Mouse (Mus musculus) NIH3T3 (cell line): Measurements from ENCODE around the gene Mpdu1.
A peak's percentile ranks its signal among the peaks of the same experiment; 100 is the strongest.
"Not testable (repeated sequence)": the region's sequence is repeated elsewhere in the genome, so short reads cannot be mapped to it uniquely, and the experiment has no call there.

ENCODE experiments used
- DNase-seq: peaks from one replicate; pipeline ENCODE4 v3.0.0-alpha.2; 2012; ENCODE audit warnings: low read depth

The Mpdu1 gene

GRCm38 (mm10) chr11:69665457-69665960 lies 3.1 kb upstream of the Mpdu1 start:
- no peak for DNase-seq

- DNase-seq, result no peak
These were observed 2.4 kb upstream of the Mpdu1 start for GRCm38 (mm10) chr11:69664841-69665240.

GRCm38 (mm10) chr11:69663795-69664194 lies 1.4 kb upstream of the Mpdu1 start:
- no peak for DNase-seq

- no peak for DNase-seq
These were observed 677 bp upstream of the Mpdu1 start for GRCm38 (mm10) chr11:69662967-69663671.

GRCm38 (mm10) chr11:69661221-69661881 lies 1.1 kb downstream of the Mpdu1 start:
- peak; percentile 58 for DNase-seq

GRCm38 (mm10) chr11:69657462-69657881 lies 5.0 kb downstream of the Mpdu1 start:
- no peak for DNase-seq

GRCm38 (mm10) chr11:69656617-69657461 lies 5.6 kb downstream of the Mpdu1 start:
- peak; percentile 80 for DNase-seq

- no peak for DNase-seq
These were observed 6.4 kb downstream of the Mpdu1 start for GRCm38 (mm10) chr11:69656065-69656455.

GRCm38 (mm10) chr11:69655264-69656064 lies 7.0 kb downstream of the Mpdu1 start, which contains the start of gene Sox15:
TSS of gene Sox15 (plus strand) at chr11:69655314.
- peak; percentile 46 for DNase-seq

GRCm38 (mm10) chr11:69654760-69655159 lies 7.7 kb downstream of the Mpdu1 start:
- no peak for DNase-seq

GRCm38 (mm10) chr11:69653399-69653798 lies 9.0 kb downstream of the Mpdu1 start:
- DNase-seq, result no peak

GRCm38 (mm10) chr11:69645860-69646259 lies 16.6 kb downstream of the Mpdu1 start:
- DNase-seq, result no peak

- DNase-seq, result no peak
These were observed 27.0 kb downstream of the Mpdu1 start for GRCm38 (mm10) chr11:69635471-69635870.

- no peak for DNase-seq
These were observed 29.1 kb downstream of the Mpdu1 start for GRCm38 (mm10) chr11:69633128-69633866.

- peak; percentile 100 for DNase-seq
These were observed 30.0 kb downstream of the Mpdu1 start, which contains the start of gene Fxr2 for GRCm38 (mm10) chr11:69632284-69633089. TSS of gene Fxr2 (plus strand) at chr11:69632990.

- DNase-seq, result peak; percentile 68
These were observed 32.6 kb downstream of the Mpdu1 start for GRCm38 (mm10) chr11:69629802-69630201.

GRCm38 (mm10) chr11:69628286-69628685 lies 34.2 kb downstream of the Mpdu1 start:
- DNase-seq, result peak; percentile 94

- not testable (repeated sequence) for DNase-seq
These were observed 38.1 kb downstream of the Mpdu1 start for GRCm38 (mm10) chr11:69624339-69624738.

- DNase-seq, result no peak
These were observed 39.4 kb downstream of the Mpdu1 start for GRCm38 (mm10) chr11:69623006-69623405.

GRCm38 (mm10) chr11:69622406-69622805 lies 40.0 kb downstream of the Mpdu1 start:
- DNase-seq, result peak; percentile 38
